Mouse (Mus musculus) layer of hippocampus, postnatal 14 days (tissue): ENCODE results near the gene Tpx2. TPM values are rescaled to one million over a fixed set of nuclear protein-coding genes. Genes with fewer than 3 reads are reported as not detected.
A peak's percentile ranks its signal among the peaks of the same experiment; 100 is the strongest.

Source experiments
- DNase-seq, 2 experiments: peaks; one replicate each; pipeline ENCODE4 v3.0.0; 2021 to 2022; ENCODE audit warnings: low spot score in 2 of 2, mixed read lengths in 1 of 2
- long read RNA-seq, 2 experiments: library from polyadenylated mRNA; stranded (forward); transcript quantifications; one replicate each; pipeline ENCODE4 v2.0.0; 2021
- total RNA-seq, 2 experiments: library from RNA; stranded (reverse); gene quantifications; 2 replicates each; pipeline ENCODE4 v1.2.3; 2021

Tpx2 gene
- total RNA-seq, result 1 to 10 TPM; 2.5 to 4.7 TPM
- long read RNA-seq, experiment 1, partial matches to known transcripts, result 0 of 1 reads
- long read RNA-seq, experiment 1, other reads (novel, unspliced or antisense), result 1 of 1 reads
- long read RNA-seq, experiment 2, partial matches to known transcripts, result 1 of 2 reads
- long read RNA-seq, experiment 2, other reads (novel, unspliced or antisense), result 0 of 2 reads

GRCm38 (mm10) chr2:152847815-152848302 is at the start of gene Tpx2:
Gene Tpx2 (plus strand): TSS chr2:152847964.
- DNase-seq, result peak; percentile 95 to 99

GRCm38 (mm10) chr2:152799954-152800761 is 47.6 kb upstream of the Tpx2 start:
- no peak for DNase-seq

GRCm38 (mm10) chr2:152800762-152801113 is 47.0 kb upstream of the Tpx2 start:
- no peak for DNase-seq

- DNase-seq, result no peak
Measured at GRCm38 (mm10) chr2:152802303-152802702, 45.5 kb upstream of the Tpx2 start.

- DNase-seq, result no peak
Measured at GRCm38 (mm10) chr2:152803081-152803480, 44.7 kb upstream of the Tpx2 start.

- DNase-seq, result no peak
Measured at GRCm38 (mm10) chr2:152804408-152805110, 43.2 kb upstream of the Tpx2 start.

- no peak for DNase-seq
Measured at GRCm38 (mm10) chr2:152805111-152805490, 42.7 kb upstream of the Tpx2 start.

- DNase-seq, result no peak
Measured at GRCm38 (mm10) chr2:152806037-152806436, 41.7 kb upstream of the Tpx2 start.

- no peak for DNase-seq
Measured at GRCm38 (mm10) chr2:152808178-152808577, 39.6 kb upstream of the Tpx2 start.

GRCm38 (mm10) chr2:152810158-152810941 is 37.4 kb upstream of the Tpx2 start:
- DNase-seq, result no peak

- DNase-seq, result no peak
Measured at GRCm38 (mm10) chr2:152811336-152812165, 36.2 kb upstream of the Tpx2 start.

- DNase-seq, result no peak
Measured at GRCm38 (mm10) chr2:152813232-152813631, 34.5 kb upstream of the Tpx2 start.

- DNase-seq, result no peak
Measured at GRCm38 (mm10) chr2:152814213-152814874, 33.4 kb upstream of the Tpx2 start.

- DNase-seq, result no peak
Measured at GRCm38 (mm10) chr2:152815879-152816656, 31.7 kb upstream of the Tpx2 start.

GRCm38 (mm10) chr2:152816657-152817348 is 31.0 kb upstream of the Tpx2 start:
- DNase-seq, result no peak

- no peak for DNase-seq
Measured at GRCm38 (mm10) chr2:152817596-152818291, 30.0 kb upstream of the Tpx2 start.

- no peak for DNase-seq
Measured at GRCm38 (mm10) chr2:152818679-152819078, 29.1 kb upstream of the Tpx2 start.
